Comparison of ENCODE assay signal across 9 mouse cellular contexts in genomic region chr1:180956973-180957381, GRCm38 (mm10). TPM values are rescaled to one million over a fixed set of nuclear protein-coding genes. Genes with fewer than 3 reads are reported as not detected.
DNase-seq lines count a peak whose midpoint lies in the region; ATAC-seq and TF ChIP-seq lines count a peak whose summit lies in the region.
"Had no signal": no experiment of that assay in that cellular context is flagged by ENCODE, and none has a peak within 500 bp of the region (broad histone marks: within the 10 kb centered on the region; RNA-seq: fewer than 3 reads in every experiment).

No protein-coding gene starts in this region.

- H3K36me3 ChIP-seq in kidney, embryonic 16.5 days (ENCODE audit: insufficient read depth, low read length), result peaks cover 7% of the 10 kb centered on the region; the same call in 1 of the 2 replicates
- H3K36me3 ChIP-seq in lung, postnatal 0 days (ENCODE audit: insufficient read depth, low read length), result peaks cover 38% of the 10 kb centered on the region

- H3K4me2 ChIP-seq in kidney, embryonic 16.5 days (replicated peaks; ENCODE audit: low read depth, low read length), result no peak overlapping the region
- H3K4me2 ChIP-seq in lung, postnatal 0 days (replicated peaks; ENCODE audit: low read depth, low read length), result no peak overlapping the region

- peak; percentile 78 for TF ChIP-seq EP300 in lung, postnatal 0 days (IDR thresholded peaks at IDR 0.05)

- DNase-seq in adrenal gland, adult (ENCODE audit: inconsistent age in 2 of 2, low spot score in 1 of 2), result peak; percentile 67 to 78
- no peak for DNase-seq in adrenal gland, postnatal 25 days
- DNase-seq in heart, adult 9 months (ENCODE audit: low spot score in 2 of 2), result peak; percentile 59 to 69
- DNase-seq in lung, postnatal 0 days (ENCODE audit: low spot score), result peak; percentile 61
- no peak for DNase-seq in left cerebral cortex, postnatal 4 days
- no peak for DNase-seq in right cerebral cortex, postnatal 10 days (ENCODE audit: low spot score in 2 of 2)
- no peak for DNase-seq in layer of hippocampus, postnatal 10 days (ENCODE audit: low spot score in 2 of 2)

- intact Hi-C loops in left cerebral cortex, postnatal 4 days (cut with DNase I), result no loop called here

- H3K27me3 ChIP-seq in kidney, embryonic 16.5 days (ENCODE audit: insufficient read depth, low read length), result no peaks in the 10 kb centered on the region
- H3K27me3 ChIP-seq in lung, postnatal 0 days (replicated peaks; ENCODE audit: insufficient read depth, low read length), result no peaks in the 10 kb centered on the region

- H3K4me1 ChIP-seq in kidney, embryonic 16.5 days (ENCODE audit: insufficient read depth, low read length), result 0 out of 2 replicates have a peak, but pooled peaks cover 5% of the 10 kb centered on the region
- no peaks in the 10 kb centered on the region for H3K4me1 ChIP-seq in lung, postnatal 0 days (ENCODE audit: insufficient read depth, low read depth, low read length)

- no peak overlapping the region for H3K9ac ChIP-seq in kidney, embryonic 16.5 days (replicated peaks; ENCODE audit: low read length)
- no peak overlapping the region for H3K9ac ChIP-seq in lung, postnatal 0 days (replicated peaks; ENCODE audit: low read depth)

- ATAC-seq in kidney, embryonic 16.5 days (ENCODE audit: low FRiP score, low TSS enrichment), result peak; percentile 82
- peak; percentile 89 for ATAC-seq in lung, postnatal 0 days

- 0 out of 2 replicates have a peak overlapping the region, but pooled peaks have one; percentile 9 for H3K27ac ChIP-seq in kidney, embryonic 16.5 days (ENCODE audit: low read length)
- H3K27ac ChIP-seq in lung, postnatal 0 days (ENCODE audit: low read length), result no peak overlapping the region
- H3K27ac ChIP-seq: layer of hippocampus, adult 2 months had no signal

- H3K9me3 ChIP-seq in kidney, embryonic 16.5 days (ENCODE audit: low read length), result no peaks in the 10 kb centered on the region
- H3K9me3 ChIP-seq in lung, postnatal 0 days (ENCODE audit: low read length), result no peaks in the 10 kb centered on the region

- no peak for TF ChIP-seq CTCF in lung, postnatal 0 days (IDR thresholded peaks at IDR 0.05)

- no peak overlapping the region for H3K4me3 ChIP-seq in kidney, embryonic 16.5 days (ENCODE audit: low read length)
- no peak overlapping the region for H3K4me3 ChIP-seq in lung, postnatal 0 days (ENCODE audit: low read depth, low read length)
- H3K4me3 ChIP-seq: layer of hippocampus, adult 2 months had no signal

- 80% methylated on average over 8 of the region's 8 CpGs for WGBS in kidney, embryonic 16.5 days
- 58% methylated on average over 8 of the region's 8 CpGs for WGBS in lung, postnatal 0 days

RNA-seq across cellular contexts. Expression of gene Tmem63a, which starts 14.8 kb away (rescaled TPM):
- total RNA-seq in adrenal gland, postnatal 25 days (2021), result 77.2 and 92.4 TPM in 2 replicates
- 11.8 and 13.1 TPM in 2 replicates for polyA plus RNA-seq in kidney, embryonic 16.5 days (2015; fragmentation: Nextera tagmentation; extraction: Ambion mirVana)
- polyA plus RNA-seq in lung, postnatal 0 days (2015; fragmentation: Nextera tagmentation; extraction: Ambion mirVana), result 22.7 and 25.1 TPM in 2 replicates
- total RNA-seq in left cerebral cortex, postnatal 4 days (2021), result 1 to 10 TPM; 1.8 to 3.3 TPM
- total RNA-seq in layer of hippocampus, postnatal 10 days (2021), result 1 to 10 TPM; 3.7 to 3.8 TPM

RNA-seq across cellular contexts. Expression of gene Lefty1, which starts 22.2 kb away (rescaled TPM):
- total RNA-seq in adrenal gland, postnatal 25 days (2021), result 6.1 and 9.5 TPM in 2 replicates
- 1.2 TPM in 2 replicates for polyA plus RNA-seq in kidney, embryonic 16.5 days (2015; fragmentation: Nextera tagmentation; extraction: Ambion mirVana)
- 1.1 and 2.1 TPM in 2 replicates for polyA plus RNA-seq in lung, postnatal 0 days (2015; fragmentation: Nextera tagmentation; extraction: Ambion mirVana)
- 1 to 10 TPM; 2.9 to 3.4 TPM for total RNA-seq in left cerebral cortex, postnatal 4 days (2021)
- total RNA-seq in layer of hippocampus, postnatal 10 days (2021), result 1 to 10 TPM; 3.9 to 6.4 TPM

RNA-seq across cellular contexts. Expression of gene Pycr2, which starts 52.9 kb away (rescaled TPM):
- total RNA-seq in adrenal gland, postnatal 25 days (2021), result 35.0 and 46.2 TPM in 2 replicates
- polyA plus RNA-seq in kidney, embryonic 16.5 days (2015; fragmentation: Nextera tagmentation; extraction: Ambion mirVana), result 111 TPM in 2 replicates
- 51.9 and 57.5 TPM in 2 replicates for polyA plus RNA-seq in lung, postnatal 0 days (2015; fragmentation: Nextera tagmentation; extraction: Ambion mirVana)
- total RNA-seq in left cerebral cortex, postnatal 4 days (2021), result 10 to 100 TPM; 28.6 to 31.6 TPM
- 10 to 100 TPM; 29.6 to 31.4 TPM for total RNA-seq in layer of hippocampus, postnatal 10 days (2021)

Comparison
In these comparisons a context has a peak if more than half of its experiments do, and no peak if none do; other contexts are left out.
1. DNase-seq: peak in adrenal gland, adult (2 of 2), heart, adult 9 months (2 of 2) and lung, postnatal 0 days (single experiment); none in adrenal gland, postnatal 25 days (single experiment), left cerebral cortex, postnatal 4 days (single experiment), right cerebral cortex, postnatal 10 days (0 of 2) and layer of hippocampus, postnatal 10 days (0 of 2).
2. RNA of gene Tmem63a, which starts 14.8 kb away (total RNA-seq): 77.2 to 92.4 TPM in adrenal gland, postnatal 25 days; 3.7 to 3.8 TPM in layer of hippocampus, postnatal 10 days and 1.8 to 3.3 TPM in left cerebral cortex, postnatal 4 days; every median in the first group is over 10 times any median in the second.